Mouse (Mus musculus): ENCODE data around the gene Rgs7bp.

GRCm38 (mm10) chr13:104959733-104960132 lies 95.0 kb downstream of the Rgs7bp start:
- TF ChIP-seq CTCF (IDR thresholded peaks at IDR 0.05 in 2 of 3, conservative IDR thresholded peaks at IDR 0.05 in 1 of 3; ENCODE audit: control insufficient read depth in 1 of 3, insufficient read depth in 1 of 3, low read depth in 2 of 3, low read length in 3 of 3, poor library complexity in 1 of 3, severe bottlenecking in 1 of 3) (no peak), USF2 (IDR thresholded peaks at IDR 0.05; ENCODE audit: borderline replicate concordance in 1 of 2, insufficient read depth in 1 of 2, low read depth in 1 of 2, low read length in 2 of 2) (no peak)

Measured in MEL (cell line).